Mouse (Mus musculus): ENCODE measurements around the gene Coa4.
"Not testable (repeated sequence)": the region's sequence is repeated elsewhere in the genome, so short reads cannot be mapped to it uniquely, and the experiment has no call there.

The Coa4 gene

DNA sequence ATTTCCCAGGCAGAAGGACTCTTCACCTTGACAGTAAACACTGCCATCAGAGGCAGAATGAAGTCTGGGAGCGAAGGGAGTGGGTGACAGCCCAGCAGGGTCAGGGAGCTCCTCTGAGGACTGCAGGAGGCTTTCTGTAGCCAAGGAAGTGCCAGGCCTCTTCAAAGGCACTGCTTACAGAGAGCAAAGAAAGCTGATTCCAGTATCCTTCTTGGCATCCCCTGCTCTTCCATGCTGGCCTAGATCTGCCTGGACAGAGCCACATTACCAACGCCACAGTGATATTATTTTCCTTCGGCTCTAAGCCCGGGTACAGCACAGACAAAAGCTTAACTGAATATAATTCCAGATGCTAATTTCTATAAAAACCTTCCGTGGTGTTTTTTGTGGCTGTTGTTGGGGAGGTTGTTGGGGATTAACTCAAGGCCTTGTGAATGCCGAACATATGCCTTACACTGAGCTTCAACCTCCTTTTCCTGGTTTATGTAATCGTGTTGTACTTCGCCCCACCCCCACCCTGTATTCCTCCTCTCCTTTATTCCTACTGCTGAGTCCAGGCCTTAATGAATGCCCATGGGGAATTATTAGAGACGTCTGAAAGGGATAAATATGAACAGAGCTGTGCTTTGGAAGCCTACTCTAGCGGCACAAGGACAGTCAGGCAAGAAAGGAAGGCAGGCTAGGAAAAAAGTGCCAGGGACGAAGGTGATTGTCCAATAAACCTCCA is 25.2 kb downstream of the Coa4 start:
- no peak for DNase-seq

DNA sequence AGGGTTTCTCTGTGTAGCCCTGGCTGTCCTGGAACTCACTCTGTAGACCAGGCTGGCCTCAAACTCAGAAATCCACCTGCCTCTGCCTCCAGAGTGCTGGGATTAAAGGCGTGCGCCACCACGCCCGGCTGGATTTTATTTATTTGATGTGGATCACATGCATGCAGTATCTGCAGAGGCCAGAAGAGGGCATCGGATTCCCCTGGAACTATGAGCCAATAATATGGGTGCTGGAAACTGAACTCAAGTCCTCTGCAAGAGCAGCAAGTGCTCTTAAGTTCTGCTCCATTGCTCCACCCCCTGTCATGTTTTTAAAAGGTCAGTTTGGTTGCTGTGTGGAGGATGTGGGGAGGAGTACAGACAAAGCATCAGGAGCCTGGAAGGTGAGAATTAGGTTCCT is 30.4 kb downstream of the Coa4 start:
- not testable (repeated sequence) for DNase-seq

- DNase-seq: no peak
Measured at GRCm38 (mm10) chr7:100569907-100570306, 33.0 kb downstream of the Coa4 start.

GRCm38 (mm10) chr7:100570930-100571715 is 34.3 kb downstream of the Coa4 start:
- DNase-seq: no peak

DNA sequence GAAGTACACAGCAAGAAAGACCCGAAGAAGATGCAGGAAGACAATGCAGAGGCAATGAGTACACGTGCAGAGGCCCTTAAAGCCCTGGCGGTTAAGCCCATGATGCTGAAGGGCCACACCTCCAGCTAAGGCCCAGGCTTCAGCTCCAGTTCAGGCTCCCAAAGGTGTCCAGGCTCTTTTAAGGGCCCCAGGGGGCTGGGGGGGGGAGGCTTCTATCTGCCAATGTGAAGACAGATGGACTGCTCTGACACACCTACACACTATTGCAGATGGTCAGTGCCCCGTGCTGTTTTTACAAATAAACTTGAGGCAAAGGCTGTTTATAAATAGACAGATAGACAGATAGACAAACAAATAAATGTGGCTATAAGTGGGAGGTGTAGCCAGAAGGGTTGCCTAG is 35.2 kb downstream of the Coa4 start:
- DNase-seq: no peak

GRCm38 (mm10) chr7:100572704-100573103 is 35.8 kb downstream of the Coa4 start:
- no peak for DNase-seq

DNA sequence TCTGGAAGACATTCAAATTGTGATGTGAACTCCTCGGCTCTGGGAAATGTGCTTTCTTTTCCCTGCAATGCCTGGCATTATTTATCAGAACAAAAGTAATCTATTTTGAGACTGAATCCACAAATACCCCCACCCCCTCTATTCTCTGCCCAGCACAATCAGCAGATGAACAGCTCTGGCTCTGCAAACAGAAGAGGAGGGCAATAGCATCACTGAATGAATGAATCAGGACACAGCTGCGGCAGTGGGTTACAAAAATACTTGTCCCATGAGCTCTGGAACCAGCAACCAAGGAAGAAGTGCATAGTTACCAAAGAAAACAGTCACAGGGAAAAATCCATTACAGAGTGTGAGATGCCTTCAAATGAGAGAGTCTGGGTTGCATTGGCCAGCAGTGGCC is 41.9 kb downstream of the Coa4 start:
- no peak for DNase-seq

DNA sequence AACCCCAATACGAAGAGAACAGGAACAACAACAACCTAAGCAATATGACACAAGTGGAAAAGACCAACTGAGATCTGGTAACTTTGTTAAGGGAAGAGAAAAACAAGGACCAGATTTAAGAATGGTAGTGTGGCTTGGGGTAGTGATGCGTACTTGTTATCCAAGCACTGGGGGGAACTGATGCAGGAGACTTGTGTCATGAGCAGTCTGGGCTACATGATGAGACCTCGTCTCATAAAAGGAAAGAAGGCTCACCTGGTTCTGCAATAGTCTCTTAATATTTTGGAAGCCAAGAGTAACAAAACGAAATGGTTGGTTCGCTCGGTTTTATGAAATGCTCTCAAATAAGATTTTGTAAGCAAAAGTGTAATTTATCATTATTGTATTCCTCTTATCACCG is 45.4 kb downstream of the Coa4 start:
- DNase-seq: no peak

- peak; percentile 94 for DNase-seq
Measured at GRCm38 (mm10) chr7:100582727-100583236, 45.9 kb downstream of the Coa4 start.

DNA sequence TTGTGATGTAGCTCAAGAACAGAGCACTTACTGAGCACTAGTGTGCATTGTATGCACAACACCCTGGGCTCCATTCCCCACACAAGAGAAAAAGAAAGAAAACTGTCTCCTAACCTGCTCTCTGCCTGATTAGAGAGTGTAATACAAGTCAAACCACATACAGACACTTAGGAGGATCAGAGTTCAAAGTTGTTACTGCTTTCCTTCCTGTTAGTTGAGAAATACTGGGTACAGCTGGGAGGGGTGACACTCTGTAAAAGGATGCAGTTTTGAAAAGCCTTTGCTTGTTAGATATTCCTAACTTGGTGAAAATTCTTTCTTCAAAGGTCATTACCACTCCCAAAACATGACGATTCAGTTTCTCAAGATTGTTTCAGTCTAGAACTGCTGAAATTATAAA is 52.9 kb downstream of the Coa4 start:
- DNase-seq: no peak
